Mouse (Mus musculus): ENCODE results near the gene Mroh2a.

DNA sequence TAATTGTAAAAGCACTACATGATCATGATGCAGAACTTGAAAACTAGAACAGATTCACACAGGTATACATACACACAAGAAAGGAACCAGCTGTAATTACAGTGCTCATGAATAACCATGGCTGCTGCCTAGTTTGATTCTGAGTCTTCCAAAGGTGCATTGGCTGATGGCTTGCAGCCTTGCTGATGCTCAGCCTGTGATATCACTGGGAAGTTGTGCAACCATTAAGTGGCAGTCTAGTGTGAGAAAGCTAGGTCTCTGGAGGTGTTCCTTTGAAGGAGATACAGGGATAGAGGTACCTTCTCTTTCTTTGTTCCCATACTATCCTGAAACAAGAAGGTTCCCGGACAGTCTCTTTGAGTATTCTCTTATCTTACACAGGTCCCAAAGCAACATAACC lies 7.7 kb upstream of the Mroh2a start:
- no peak for TF ChIP-seq CTCF (IDR thresholded peaks at IDR 0.05; ENCODE audit: insufficient read depth, low read depth, low read length)
- TF ChIP-seq POLR2A (IDR thresholded peaks at IDR 0.05; ENCODE audit: insufficient read depth, low read depth, low read length) = no peak

Measured in olfactory bulb, adult 2 months (tissue).